Mouse (Mus musculus): ENCODE results near the gene Tpst2.

Gene Tpst2

DNA sequence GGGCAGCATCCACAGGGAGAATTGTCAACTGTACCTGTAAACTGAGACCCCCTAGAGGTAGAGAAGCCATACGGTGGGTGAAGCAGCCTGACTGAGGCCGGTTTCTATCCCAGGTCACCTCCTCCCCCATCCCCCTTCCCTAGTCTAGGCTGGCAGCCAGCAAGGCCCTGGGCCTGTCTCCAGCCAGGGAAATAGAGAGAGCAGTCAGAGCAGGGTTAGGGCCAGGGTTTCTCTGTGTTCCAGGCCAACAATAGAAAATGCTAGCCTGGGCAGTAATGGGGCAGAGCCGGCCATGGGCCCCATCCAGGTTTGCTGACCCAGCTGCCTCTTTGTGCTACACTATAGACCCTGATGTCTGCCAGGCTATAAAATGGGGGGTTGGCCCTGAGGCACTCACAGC is 21.1 kb upstream of the Tpst2 start, which contains the start of gene Crybb1:
TSS of gene Crybb1 (plus strand) at position 390 of the 400 bp plus-strand sequence.
- no peak for DNase-seq (ENCODE audit: low read depth)

DNA sequence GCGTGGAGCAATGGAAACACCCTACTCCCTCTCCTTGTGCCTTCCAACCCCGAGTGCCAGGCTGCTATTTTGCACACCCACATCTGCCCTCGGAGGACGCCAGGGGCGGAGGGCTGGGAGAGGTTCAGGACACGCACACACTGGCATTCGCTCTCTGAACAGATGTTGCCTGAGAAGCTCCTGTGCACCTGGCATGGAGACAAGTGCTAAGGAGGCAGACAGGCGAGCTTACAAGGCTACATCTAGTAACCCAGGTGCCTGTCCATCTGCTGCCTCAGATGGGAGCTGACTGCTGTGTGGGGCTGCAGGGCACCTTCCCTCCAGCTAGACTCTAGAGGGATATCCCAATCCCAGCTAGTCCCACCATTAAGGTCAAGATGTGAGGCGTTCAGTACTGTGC is 20.0 kb upstream of the Tpst2 start:
- DNase-seq (ENCODE audit: low read depth): no peak

DNA sequence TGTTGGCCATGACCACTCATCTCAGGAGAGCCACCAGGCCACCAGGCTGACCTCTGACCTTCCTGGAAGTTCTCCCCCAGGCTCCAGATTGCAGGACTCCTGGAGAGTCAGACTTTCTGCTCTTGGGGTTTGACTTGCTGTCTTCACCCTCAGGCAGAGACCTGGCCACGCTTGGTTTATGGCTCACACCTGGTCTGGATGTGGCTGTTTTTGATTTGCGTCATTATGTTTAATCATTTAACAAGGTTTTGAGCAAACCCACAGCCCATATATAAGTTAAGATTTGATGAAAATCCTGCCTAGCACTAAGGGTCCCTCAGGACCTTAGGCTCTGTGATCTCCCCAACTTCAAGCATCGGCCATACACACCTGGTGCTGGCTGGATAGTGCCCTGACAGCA is 18.6 kb upstream of the Tpst2 start:
- no peak for DNase-seq (ENCODE audit: low read depth)

- no peak for DNase-seq (ENCODE audit: low read depth)
Measured at GRCm38 (mm10) chr5:112259862-112260650, 16.4 kb upstream of the Tpst2 start.

- no peak for DNase-seq (ENCODE audit: low read depth)
Measured at GRCm38 (mm10) chr5:112260818-112261217, 15.7 kb upstream of the Tpst2 start.

DNA sequence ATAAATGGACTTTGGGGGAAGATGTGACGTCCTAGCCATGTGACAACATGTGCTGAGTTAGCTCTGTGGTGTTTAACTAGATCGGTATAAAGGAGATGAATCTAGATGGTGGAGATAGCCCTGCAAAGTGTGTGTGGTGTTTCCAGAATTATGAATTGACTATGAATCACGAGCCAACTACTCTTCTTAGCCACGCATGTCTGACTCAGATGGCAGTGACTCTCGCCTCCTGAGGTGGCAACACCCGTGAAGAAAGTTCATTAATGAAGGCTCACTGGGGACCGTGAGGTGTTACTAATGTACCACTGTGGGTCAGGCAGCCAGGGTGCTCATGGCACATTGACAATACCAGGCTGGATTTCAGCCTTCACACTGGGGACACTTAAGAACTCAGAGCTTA is 12.4 kb upstream of the Tpst2 start:
- peak; percentile 63 for DNase-seq (ENCODE audit: low read depth)

DNA sequence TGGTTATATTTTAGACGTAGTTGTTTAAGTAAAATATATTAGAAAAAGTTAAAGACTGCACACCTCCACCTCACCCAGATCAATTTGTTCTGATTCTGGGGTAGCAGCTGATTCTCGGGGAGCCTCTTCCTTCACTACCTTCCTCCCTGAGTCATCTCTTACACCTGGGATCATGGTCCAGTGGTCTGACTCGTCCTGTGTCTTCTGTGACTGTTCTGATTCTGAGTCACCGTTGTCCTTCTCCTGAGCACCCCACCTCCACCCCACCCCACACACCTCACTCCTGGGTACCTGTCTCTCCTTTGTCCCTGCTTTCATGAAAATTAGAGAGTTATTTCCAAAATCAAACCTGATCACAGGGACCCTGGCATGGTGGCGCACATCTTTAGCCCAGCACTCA is 11.4 kb upstream of the Tpst2 start:
- no peak for DNase-seq (ENCODE audit: low read depth)

DNA sequence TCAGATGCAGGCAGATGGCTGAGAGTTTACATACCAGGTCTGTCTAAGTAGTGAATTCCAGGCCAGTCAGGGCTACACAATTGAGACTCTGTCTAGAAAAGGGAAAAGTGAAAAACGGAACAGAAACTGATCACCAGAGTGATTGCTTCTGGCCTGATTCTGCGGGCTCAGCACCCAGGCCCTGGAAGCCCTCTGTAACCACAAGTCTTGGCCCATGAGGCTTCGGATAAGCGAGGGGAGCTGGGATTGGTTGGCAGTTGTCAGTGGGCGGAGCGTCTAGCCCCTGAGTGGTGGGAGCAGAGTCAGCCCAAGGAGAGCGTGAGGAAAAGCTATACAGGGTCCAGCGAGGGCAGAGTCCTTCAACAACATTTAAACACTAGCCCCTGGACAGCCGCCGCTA is 11.0 kb upstream of the Tpst2 start:
- DNase-seq (ENCODE audit: low read depth): peak; percentile 50

DNA sequence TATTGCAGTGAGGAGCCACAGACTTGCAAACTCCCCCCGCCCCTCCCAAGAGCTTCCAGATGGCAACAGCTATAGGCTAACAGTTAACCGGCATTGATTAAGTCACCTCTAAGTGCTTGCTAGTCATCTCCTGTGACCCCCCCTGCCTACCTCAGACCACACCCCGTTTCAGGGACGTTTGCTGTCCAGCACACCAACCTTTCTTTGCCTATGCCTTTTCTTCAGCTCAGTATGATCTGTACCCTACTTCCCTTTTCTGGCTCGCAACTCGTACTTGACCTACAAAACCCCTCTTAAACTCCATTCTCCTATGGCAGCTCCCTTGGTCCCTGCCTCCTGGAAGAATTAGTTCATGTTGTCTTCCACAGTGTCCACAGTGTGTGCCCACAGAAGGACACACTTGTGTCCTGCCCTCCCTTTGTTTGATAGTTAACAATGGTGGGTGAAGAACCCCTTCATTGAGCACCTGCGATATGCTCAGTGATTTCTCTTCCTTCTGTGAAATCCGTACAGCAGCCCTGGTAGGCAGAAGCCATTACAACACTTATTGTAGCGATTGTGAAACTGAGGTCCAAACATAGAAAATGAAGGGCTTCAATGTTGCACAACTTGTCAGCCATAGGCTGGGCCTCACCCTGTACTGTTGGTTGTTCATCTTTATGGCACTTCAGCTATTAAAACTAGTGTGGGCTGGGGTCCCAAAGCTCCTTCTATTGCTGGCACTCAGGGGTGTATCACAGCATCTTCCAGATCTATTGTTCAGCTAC is 10.3 kb upstream of the Tpst2 start:
- no peak for DNase-seq (ENCODE audit: low read depth)

GRCm38 (mm10) chr5:112270764-112271541 is 5.5 kb upstream of the Tpst2 start:
- peak; percentile 92 for DNase-seq (ENCODE audit: low read depth)

GRCm38 (mm10) chr5:112272934-112273333 is 3.6 kb upstream of the Tpst2 start:
- peak; percentile 92 for DNase-seq (ENCODE audit: low read depth)

GRCm38 (mm10) chr5:112273746-112274463 is 2.6 kb upstream of the Tpst2 start:
- DNase-seq (ENCODE audit: low read depth): peak; percentile 96

DNA sequence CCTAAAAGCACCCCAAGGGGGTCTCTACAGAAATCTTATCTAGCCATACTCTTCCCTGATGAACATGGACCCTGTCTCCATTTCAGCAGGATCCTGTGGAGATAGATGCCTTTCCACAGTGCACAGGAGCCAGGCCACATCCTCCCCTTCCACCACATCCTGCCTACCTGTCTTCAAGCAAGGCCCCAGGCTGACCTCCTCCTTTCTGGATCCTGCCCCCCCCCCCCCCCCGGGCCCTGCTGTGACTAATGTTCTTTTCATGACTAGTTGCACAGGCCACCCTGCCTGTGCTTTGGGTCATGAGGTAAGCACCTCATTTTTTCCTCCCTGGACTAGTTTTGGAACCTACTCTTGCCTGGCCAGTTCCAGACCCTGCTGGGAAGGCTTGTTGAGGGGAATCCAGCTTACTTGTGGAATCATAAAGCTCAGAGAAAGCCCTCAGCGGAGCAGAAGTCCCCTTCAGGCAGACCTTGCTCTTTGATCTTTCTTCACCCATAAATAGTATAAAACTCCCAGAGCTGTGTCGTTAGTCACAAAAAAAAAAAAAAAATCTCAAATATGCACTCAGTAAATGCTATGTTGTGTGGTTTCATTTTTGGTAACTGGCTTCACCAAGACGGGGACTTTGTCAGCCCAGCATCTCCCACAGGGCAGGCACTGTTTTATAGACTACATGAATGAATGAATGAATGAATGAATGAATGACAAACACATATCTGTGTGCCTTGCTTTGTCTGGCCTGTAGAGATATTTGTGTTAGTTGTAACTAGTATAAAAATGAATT is 1.3 kb upstream of the Tpst2 start:
- peak; percentile 88 for DNase-seq (ENCODE audit: low read depth)

DNA sequence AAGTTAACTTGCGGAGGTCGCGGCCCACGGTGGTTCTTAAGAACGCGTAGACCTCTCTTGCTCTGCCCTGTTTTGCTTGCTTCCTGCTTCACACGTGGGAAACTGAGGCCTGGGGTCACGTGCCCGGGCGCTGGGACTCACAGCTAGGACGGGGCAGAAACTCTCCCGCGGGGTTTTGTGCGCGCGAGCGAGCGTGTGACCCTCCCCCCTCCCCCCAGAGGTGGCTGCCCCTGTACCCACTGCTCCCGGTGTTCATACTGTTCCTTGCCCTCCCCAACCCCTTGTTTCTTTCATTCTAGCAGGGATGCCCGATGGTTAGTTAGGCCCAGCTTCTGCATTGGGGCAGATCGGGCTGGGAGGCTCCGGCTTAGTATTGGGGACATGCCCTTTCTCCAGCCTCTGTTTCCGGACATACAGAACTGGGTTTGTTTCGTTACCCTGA is 437 bp downstream of the Tpst2 start:
- peak; percentile 81 for DNase-seq (ENCODE audit: low read depth)

DNA sequence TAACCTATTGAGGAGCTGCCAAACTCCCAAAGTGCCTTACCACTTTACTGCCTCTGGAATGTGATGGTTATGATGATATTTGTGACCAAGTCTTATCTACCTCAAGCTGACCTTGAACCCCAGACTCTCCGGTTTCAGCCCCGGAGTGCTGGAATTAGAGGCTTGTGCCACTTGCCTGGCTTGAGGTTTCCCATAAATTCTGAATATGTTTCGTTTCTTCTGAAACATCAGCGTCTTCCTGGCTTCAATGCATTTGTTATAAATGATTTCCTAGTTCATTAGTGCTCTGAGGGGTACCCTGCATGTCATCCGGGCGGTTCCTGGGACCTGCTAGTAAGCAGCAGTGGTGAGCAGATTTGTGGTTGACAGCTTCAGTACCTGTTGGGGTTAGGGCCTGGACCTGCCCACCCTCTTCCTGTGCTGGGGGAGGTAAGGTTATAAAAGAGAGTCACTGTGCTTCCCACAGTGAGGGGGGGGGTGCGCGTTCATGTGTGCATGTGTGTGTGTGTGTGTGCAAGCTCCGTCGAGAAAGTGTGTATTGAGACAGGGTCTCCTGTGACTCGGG is 1.5 kb downstream of the Tpst2 start:
- DNase-seq (ENCODE audit: low read depth): peak; percentile 76

GRCm38 (mm10) chr5:112279181-112280021 is 2.9 kb downstream of the Tpst2 start:
- DNase-seq (ENCODE audit: low read depth): peak; percentile 60

GRCm38 (mm10) chr5:112280151-112280550 is 3.7 kb downstream of the Tpst2 start:
- no peak for DNase-seq (ENCODE audit: low read depth)

DNA sequence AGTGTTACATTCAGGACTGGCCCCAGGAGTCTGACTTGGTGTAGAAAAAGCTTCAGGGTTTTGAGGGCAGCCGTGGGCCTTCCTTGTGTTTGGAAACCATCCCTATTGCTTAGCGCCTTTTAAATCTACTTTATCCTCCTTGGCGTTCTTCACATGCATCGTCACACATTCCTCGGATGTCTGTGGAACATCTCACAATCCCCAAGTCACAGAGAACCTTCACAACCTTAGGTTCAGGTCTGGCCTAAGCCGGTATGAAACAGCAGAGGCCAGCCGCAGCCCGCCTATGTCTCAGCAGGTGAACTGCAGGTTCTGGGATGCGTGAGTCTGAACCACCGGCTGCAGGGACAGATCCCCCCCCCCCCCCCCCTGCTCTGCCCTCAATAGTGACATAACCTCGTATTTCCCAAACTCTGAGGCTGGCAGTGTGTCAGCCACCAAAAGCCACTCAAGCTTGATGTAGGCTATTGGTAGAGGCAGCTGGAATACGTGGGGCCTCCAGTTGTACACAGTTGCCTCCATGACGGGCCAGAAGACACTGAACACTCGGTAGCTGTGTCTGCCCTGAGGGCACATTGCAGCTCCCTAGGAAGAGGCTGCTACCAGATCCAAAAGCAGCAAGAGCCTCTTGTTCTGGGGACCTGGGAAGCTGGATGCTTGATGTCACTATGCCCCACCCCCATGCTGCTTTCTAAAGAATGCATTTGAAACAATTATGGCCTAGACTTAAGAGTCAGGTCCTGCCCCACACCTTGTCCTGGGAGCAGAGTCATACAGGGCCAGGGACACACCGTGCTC is 4.6 kb downstream of the Tpst2 start:
- DNase-seq (ENCODE audit: low read depth): no peak

GRCm38 (mm10) chr5:112281676-112282075 is 5.2 kb downstream of the Tpst2 start:
- no peak for DNase-seq (ENCODE audit: low read depth)

All from induced T-regulatory cell, adult 2 months (primary cell).